Mouse (Mus musculus) thymus, postnatal 14 days (tissue): ENCODE measurements around the gene Erg.

Experiments
- DNase-seq: peaks from one replicate; pipeline ENCODE4 v3.0.0; 2021

The Erg gene

GRCm38 (mm10) chr16:95344961-95345360 lies 241.4 kb downstream of the Erg start:
- no peak for DNase-seq

- peak; percentile 11 for DNase-seq
These were observed 244.4 kb downstream of the Erg start for GRCm38 (mm10) chr16:95342030-95342429.

- peak; percentile 84 for DNase-seq
These were observed 245.3 kb downstream of the Erg start for GRCm38 (mm10) chr16:95340885-95341791.

- DNase-seq: no peak
These were observed 254.2 kb downstream of the Erg start for GRCm38 (mm10) chr16:95332159-95332558.

- no peak for DNase-seq
These were observed 264.3 kb downstream of the Erg start for GRCm38 (mm10) chr16:95321945-95322625.
